In the genomic region with DNA sequence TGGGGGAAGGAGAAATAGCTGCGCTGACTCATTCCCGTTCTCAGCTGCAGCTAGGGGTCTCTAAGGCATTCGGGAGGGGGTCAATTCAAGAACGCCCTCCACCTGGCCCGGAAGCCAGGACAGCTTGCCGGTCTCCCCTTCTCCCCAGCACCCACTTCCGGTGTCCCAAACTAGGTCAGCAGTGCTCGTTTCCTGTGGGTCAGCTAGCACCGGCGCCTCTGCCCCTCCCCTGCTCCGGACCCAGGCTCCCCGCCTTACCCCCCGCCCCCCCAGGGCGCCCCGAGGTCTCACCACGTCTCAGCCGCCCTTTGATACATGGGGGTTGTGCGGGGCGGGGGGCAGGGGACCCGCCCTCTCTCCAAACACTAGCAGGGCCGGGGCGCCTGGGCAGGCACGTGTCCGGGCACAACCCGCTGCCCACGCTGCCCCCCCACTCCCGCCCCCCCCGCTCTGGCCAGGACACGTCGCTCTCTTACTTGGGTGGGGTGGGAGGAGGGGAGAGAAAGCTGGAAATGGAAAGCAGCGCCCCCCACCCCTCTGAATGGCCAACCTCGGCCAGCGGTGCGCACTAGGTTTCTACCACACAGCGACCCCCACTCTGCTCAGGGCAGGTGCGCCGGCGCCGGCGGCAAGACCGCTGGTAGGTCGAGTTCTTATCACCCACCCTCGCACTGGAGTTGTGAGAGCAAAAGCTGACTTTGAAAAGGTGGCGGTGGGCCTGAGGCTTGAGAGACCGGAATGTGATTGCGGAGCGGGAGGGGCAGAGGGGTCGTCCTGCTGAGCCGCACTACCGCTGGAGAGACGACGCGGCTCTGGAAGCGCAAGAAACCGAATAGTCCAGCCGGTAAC, we compare ENCODE assay signal across 9 mouse cellular contexts. TPM values are rescaled to one million over a fixed set of nuclear protein-coding genes. Genes with fewer than 3 reads are reported as not detected.
DNase-seq lines count a peak whose midpoint lies in the region; ATAC-seq and TF ChIP-seq lines count a peak whose summit lies in the region.
"Had no signal": no experiment of that assay in that cellular context is flagged by ENCODE, and none has a peak within 500 bp of the region (broad histone marks: within the 10 kb centered on the region; RNA-seq: fewer than 3 reads in every experiment).

No protein-coding gene starts in this region.

- no peaks in the 10 kb centered on the region for H3K36me3 ChIP-seq in forebrain, embryonic 15.5 days
- H3K36me3 ChIP-seq in hindbrain, embryonic 15.5 days, result no peaks in the 10 kb centered on the region
- H3K36me3 ChIP-seq in liver, embryonic 12.5 days, result no peaks in the 10 kb centered on the region
- no peaks in the 10 kb centered on the region for H3K36me3 ChIP-seq in neural tube, embryonic 13.5 days

- no peak for TF ChIP-seq POLR2A in bone marrow macrophage, adult 2 months (IDR thresholded peaks at IDR 0.05; ENCODE audit: borderline replicate concordance, low read depth, low read length)

- peaks cover 5% of the 10 kb centered on the region; the same call in 1 of the 2 replicates for H3K27me3 ChIP-seq in forebrain, embryonic 15.5 days
- peaks cover 32% of the 10 kb centered on the region for H3K27me3 ChIP-seq in hindbrain, embryonic 15.5 days
- peaks cover 31% of the 10 kb centered on the region for H3K27me3 ChIP-seq in liver, embryonic 12.5 days (replicated peaks)
- H3K27me3 ChIP-seq in neural tube, embryonic 13.5 days, result peaks cover 32% of the 10 kb centered on the region
- H3K27me3 ChIP-seq: Patski had no signal

- no peaks in the 10 kb centered on the region for H3K9me3 ChIP-seq in forebrain, embryonic 15.5 days
- H3K9me3 ChIP-seq in hindbrain, embryonic 15.5 days, result no peaks in the 10 kb centered on the region
- no peaks in the 10 kb centered on the region for H3K9me3 ChIP-seq in liver, embryonic 12.5 days (replicated peaks)
- no peaks in the 10 kb centered on the region for H3K9me3 ChIP-seq in neural tube, embryonic 13.5 days

- peak; percentile 81 for DNase-seq in gastrocnemius, adult 18-20 months (ENCODE audit: low spot score)
- no peak for DNase-seq in gastrocnemius, postnatal 4 days (ENCODE audit: low spot score in 2 of 2)
- no peak for DNase-seq in layer of hippocampus, adult 9-10 months (ENCODE audit: low spot score)

- ATAC-seq in forebrain, embryonic 15.5 days (replicated peaks), result no peak
- ATAC-seq in hindbrain, embryonic 15.5 days (ENCODE audit: low FRiP score, low read depth), result no peak
- no peak for ATAC-seq in liver, embryonic 12.5 days
- ATAC-seq in neural tube, embryonic 13.5 days (ENCODE audit: low read depth), result no peak
- ATAC-seq: Patski had no signal

- peaks cover 35% of the 10 kb centered on the region for H3K4me1 ChIP-seq in bone marrow macrophage, adult 2 months (ENCODE audit: control insufficient read depth, insufficient read depth, low read length)
- peaks cover 72% of the 10 kb centered on the region for H3K4me1 ChIP-seq in forebrain, embryonic 15.5 days
- H3K4me1 ChIP-seq in hindbrain, embryonic 15.5 days (replicated peaks), result peaks cover 64% of the 10 kb centered on the region
- peaks cover 98% of the 10 kb centered on the region for H3K4me1 ChIP-seq in liver, embryonic 12.5 days
- H3K4me1 ChIP-seq in neural tube, embryonic 13.5 days (replicated peaks), result peaks cover 71% of the 10 kb centered on the region

- peak overlapping the region; percentile 94 for H3K4me2 ChIP-seq in forebrain, embryonic 15.5 days (replicated peaks)
- H3K4me2 ChIP-seq in hindbrain, embryonic 15.5 days, result peak overlapping the region; percentile 99
- peak overlapping the region; percentile 98 for H3K4me2 ChIP-seq in liver, embryonic 12.5 days
- H3K4me2 ChIP-seq in neural tube, embryonic 13.5 days, result peak overlapping the region; percentile 99

- WGBS in forebrain, embryonic 15.5 days, result 1% methylated on average over 55 of the region's 56 CpGs
- under 1% methylated on average over 52 of the region's 56 CpGs for WGBS in hindbrain, embryonic 15.5 days
- under 1% methylated on average over 55 of the region's 56 CpGs for whole genome bisulfite sequencing in liver, embryonic 12.5 days (ENCODE audit: insufficient replicate concordance)
- under 1% methylated on average over 54 of the region's 56 CpGs for WGBS in neural tube, embryonic 13.5 days

- peak overlapping the region; percentile 48 for H3K9ac ChIP-seq in forebrain, embryonic 15.5 days (replicated peaks)
- peak overlapping the region; percentile 56 for H3K9ac ChIP-seq in hindbrain, embryonic 15.5 days
- peak overlapping the region; percentile 67 for H3K9ac ChIP-seq in liver, embryonic 12.5 days
- peak overlapping the region; percentile 71 for H3K9ac ChIP-seq in neural tube, embryonic 13.5 days

- peak overlapping the region; percentile 98 for H3K4me3 ChIP-seq in bone marrow macrophage, adult 2 months (ENCODE audit: insufficient read depth, low read length)
- peak overlapping the region; percentile 46 for H3K4me3 ChIP-seq in forebrain, embryonic 15.5 days
- peak overlapping the region; percentile 51 for H3K4me3 ChIP-seq in hindbrain, embryonic 15.5 days
- peak overlapping the region; percentile 63 for H3K4me3 ChIP-seq in liver, embryonic 12.5 days
- H3K4me3 ChIP-seq in neural tube, embryonic 13.5 days, result peak overlapping the region; percentile 51

- peak overlapping the region; percentile 82 for H3K27ac ChIP-seq in bone marrow macrophage, adult 2 months (ENCODE audit: insufficient read depth, low read depth, low read length)
- no peak overlapping the region for H3K27ac ChIP-seq in forebrain, embryonic 15.5 days (replicated peaks)
- 0 out of 2 replicates have a peak overlapping the region, but pooled peaks have one; percentile 23 for H3K27ac ChIP-seq in hindbrain, embryonic 15.5 days (replicated peaks)
- H3K27ac ChIP-seq in liver, embryonic 12.5 days, result peak overlapping the region; percentile 70
- no peak overlapping the region for H3K27ac ChIP-seq in neural tube, embryonic 13.5 days (replicated peaks)

- no peak for TF ChIP-seq CTCF in bone marrow macrophage, adult 2 months (IDR thresholded peaks at IDR 0.05; ENCODE audit: low read depth, low read length)

RNA-seq across cellular contexts. Expression of a gene that starts 2.7 kb away (rescaled TPM):
- 10 to 100 TPM; 26.4 to 28.3 TPM for total RNA-seq in gastrocnemius, adult 18-20 months (2021)
- total RNA-seq in gastrocnemius, postnatal 4 days (2021), result 10 to 100 TPM; 14.1 to 23.9 TPM
- polyA plus RNA-seq in bone marrow macrophage, adult 2 months (2012; ENCODE audit: insufficient read depth, insufficient read length, missing spikeins), result 66.0 and 75.2 TPM in 2 replicates
- 0.37 and 0.52 TPM in 2 replicates for polyA plus RNA-seq in forebrain, embryonic 15.5 days (2015; fragmentation: Nextera tagmentation; extraction: Ambion mirVana)
- 0.82 and 0.83 TPM in 2 replicates for polyA plus RNA-seq in hindbrain, embryonic 15.5 days (2015; fragmentation: Nextera tagmentation; extraction: Ambion mirVana)
- polyA plus RNA-seq in liver, embryonic 12.5 days (2016; fragmentation: Nextera tagmentation; extraction: Ambion mirVana), result 1.2 and 1.6 TPM in 2 replicates
- 0.54 and 0.68 TPM in 2 replicates for polyA plus RNA-seq in neural tube, embryonic 13.5 days (2015; fragmentation: Nextera tagmentation; extraction: Ambion mirVana)

RNA-seq across cellular contexts. Expression of a gene that starts 10.7 kb away (rescaled TPM):
- under 1 TPM in 1 of 2 experiments, not detected in 1; 0.59 TPM for total RNA-seq in gastrocnemius, adult 18-20 months (2021)
- total RNA-seq in gastrocnemius, postnatal 4 days (2021), result under 1 TPM in 1 of 2 experiments, not detected in 1; 0.83 TPM
- polyA plus RNA-seq in bone marrow macrophage, adult 2 months (2012; ENCODE audit: insufficient read depth, insufficient read length, missing spikeins), result not detected in 2 replicates
- 0.64 and 0.82 TPM in 2 replicates for polyA plus RNA-seq in forebrain, embryonic 15.5 days (2015; fragmentation: Nextera tagmentation; extraction: Ambion mirVana)
- polyA plus RNA-seq in hindbrain, embryonic 15.5 days (2015; fragmentation: Nextera tagmentation; extraction: Ambion mirVana), result 0.89 TPM in 1 of 2 replicates, not detected in the other
- not detected in 2 replicates for polyA plus RNA-seq in liver, embryonic 12.5 days (2016; fragmentation: Nextera tagmentation; extraction: Ambion mirVana)
- 0.84 and 2.6 TPM in 2 replicates for polyA plus RNA-seq in neural tube, embryonic 13.5 days (2015; fragmentation: Nextera tagmentation; extraction: Ambion mirVana)
- polyA plus RNA-seq: Patski had no signal

RNA-seq across cellular contexts. Expression of a gene that starts 19.8 kb away (rescaled TPM):
- 10 to 100 TPM; 45.2 to 51.6 TPM for total RNA-seq in gastrocnemius, adult 18-20 months (2021)
- total RNA-seq in gastrocnemius, postnatal 4 days (2021), result 10 to 100 TPM; 21.9 to 27.2 TPM
- polyA plus RNA-seq in bone marrow macrophage, adult 2 months (2012; ENCODE audit: insufficient read depth, insufficient read length, missing spikeins), result 17.7 and 20.5 TPM in 2 replicates
- 42.0 and 42.3 TPM in 2 replicates for polyA plus RNA-seq in forebrain, embryonic 15.5 days (2015; fragmentation: Nextera tagmentation; extraction: Ambion mirVana)
- 33.3 and 34.9 TPM in 2 replicates for polyA plus RNA-seq in hindbrain, embryonic 15.5 days (2015; fragmentation: Nextera tagmentation; extraction: Ambion mirVana)
- 21.6 and 22.9 TPM in 2 replicates for polyA plus RNA-seq in liver, embryonic 12.5 days (2016; fragmentation: Nextera tagmentation; extraction: Ambion mirVana)
- 30.7 and 33.2 TPM in 2 replicates for polyA plus RNA-seq in neural tube, embryonic 13.5 days (2015; fragmentation: Nextera tagmentation; extraction: Ambion mirVana)

RNA-seq across cellular contexts. Expression of a gene that starts 26.3 kb away (rescaled TPM):
- total RNA-seq in gastrocnemius, adult 18-20 months (2021), result 1 to 10 TPM; 2.2 to 2.7 TPM
- 10 to 100 TPM; 35.7 to 44.5 TPM for total RNA-seq in gastrocnemius, postnatal 4 days (2021)
- polyA plus RNA-seq in bone marrow macrophage, adult 2 months (2012; ENCODE audit: insufficient read depth, insufficient read length, missing spikeins), result 46.6 and 55.2 TPM in 2 replicates
- 165 and 196 TPM in 2 replicates for polyA plus RNA-seq in forebrain, embryonic 15.5 days (2015; fragmentation: Nextera tagmentation; extraction: Ambion mirVana)
- polyA plus RNA-seq in hindbrain, embryonic 15.5 days (2015; fragmentation: Nextera tagmentation; extraction: Ambion mirVana), result 95.9 and 110 TPM in 2 replicates
- 310 and 316 TPM in 2 replicates for polyA plus RNA-seq in liver, embryonic 12.5 days (2016; fragmentation: Nextera tagmentation; extraction: Ambion mirVana)
- 110 and 144 TPM in 2 replicates for polyA plus RNA-seq in neural tube, embryonic 13.5 days (2015; fragmentation: Nextera tagmentation; extraction: Ambion mirVana)

RNA-seq across cellular contexts. Expression of a gene that starts 26.4 kb away (rescaled TPM):
- total RNA-seq in gastrocnemius, adult 18-20 months (2021), result 10 to 100 TPM; 14.7 to 19.1 TPM
- 10 to 100 TPM; 73.1 to 80.6 TPM for total RNA-seq in gastrocnemius, postnatal 4 days (2021)
- polyA plus RNA-seq in bone marrow macrophage, adult 2 months (2012; ENCODE audit: insufficient read depth, insufficient read length, missing spikeins), result 56.0 and 56.8 TPM in 2 replicates
- polyA plus RNA-seq in forebrain, embryonic 15.5 days (2015; fragmentation: Nextera tagmentation; extraction: Ambion mirVana), result 14.3 and 15.8 TPM in 2 replicates
- polyA plus RNA-seq in hindbrain, embryonic 15.5 days (2015; fragmentation: Nextera tagmentation; extraction: Ambion mirVana), result 20.0 and 21.8 TPM in 2 replicates
- 56.8 and 63.3 TPM in 2 replicates for polyA plus RNA-seq in liver, embryonic 12.5 days (2016; fragmentation: Nextera tagmentation; extraction: Ambion mirVana)
- 41.8 and 45.1 TPM in 2 replicates for polyA plus RNA-seq in neural tube, embryonic 13.5 days (2015; fragmentation: Nextera tagmentation; extraction: Ambion mirVana)

Comparison
In these comparisons a context has a peak if more than half of its experiments do, and no peak if none do; other contexts are left out.
1. H3K27ac ChIP-seq: peak in bone marrow macrophage, adult 2 months (single experiment), hindbrain, embryonic 15.5 days (single experiment) and liver, embryonic 12.5 days (single experiment); none in forebrain, embryonic 15.5 days (single experiment) and neural tube, embryonic 13.5 days (single experiment).
2. H3K4me3 ChIP-seq: peak in every context shown above with its lines; median percentile 98 in bone marrow macrophage, adult 2 months; 63 in liver, embryonic 12.5 days; 51 in hindbrain, embryonic 15.5 days; 51 in neural tube, embryonic 13.5 days; 46 in forebrain, embryonic 15.5 days.
3. RNA of a gene that starts 2.7 kb away (polyA plus RNA-seq): 66.0 to 75.2 TPM in bone marrow macrophage, adult 2 months; 1.2 to 1.6 TPM in liver, embryonic 12.5 days, 0.82 to 0.83 TPM in hindbrain, embryonic 15.5 days, 0.54 to 0.68 TPM in neural tube, embryonic 13.5 days and 0.37 to 0.52 TPM in forebrain, embryonic 15.5 days; every median in the first group is over 10 times any median in the second.
4. Peak in every context shown above with its lines, with median percentiles within 50 percentile points of each other: H3K4me2 ChIP-seq and H3K9ac ChIP-seq.